Mouse (Mus musculus) T-helper 1 cell (primary cell): ENCODE measurements around the gene Ptprm.

ENCODE experiments used
- in situ Hi-C: fragments of 300-600 bp; cut with MboI, MseI; formaldehyde crosslinking; loops from one replicate; pipeline ENCODE4 v1.15.1; 2025; ENCODE audit warnings: high pct_unique_total_duplicates

Gene Ptprm

GRCm38 (mm10) chr17:66729979-66730378, 624.3 kb downstream of the Ptprm start:
- in situ Hi-C loops = no loop called here

GRCm38 (mm10) chr17:66720992-66721351, 633.3 kb downstream of the Ptprm start:
- in situ Hi-C loops = no loop called here

DNA sequence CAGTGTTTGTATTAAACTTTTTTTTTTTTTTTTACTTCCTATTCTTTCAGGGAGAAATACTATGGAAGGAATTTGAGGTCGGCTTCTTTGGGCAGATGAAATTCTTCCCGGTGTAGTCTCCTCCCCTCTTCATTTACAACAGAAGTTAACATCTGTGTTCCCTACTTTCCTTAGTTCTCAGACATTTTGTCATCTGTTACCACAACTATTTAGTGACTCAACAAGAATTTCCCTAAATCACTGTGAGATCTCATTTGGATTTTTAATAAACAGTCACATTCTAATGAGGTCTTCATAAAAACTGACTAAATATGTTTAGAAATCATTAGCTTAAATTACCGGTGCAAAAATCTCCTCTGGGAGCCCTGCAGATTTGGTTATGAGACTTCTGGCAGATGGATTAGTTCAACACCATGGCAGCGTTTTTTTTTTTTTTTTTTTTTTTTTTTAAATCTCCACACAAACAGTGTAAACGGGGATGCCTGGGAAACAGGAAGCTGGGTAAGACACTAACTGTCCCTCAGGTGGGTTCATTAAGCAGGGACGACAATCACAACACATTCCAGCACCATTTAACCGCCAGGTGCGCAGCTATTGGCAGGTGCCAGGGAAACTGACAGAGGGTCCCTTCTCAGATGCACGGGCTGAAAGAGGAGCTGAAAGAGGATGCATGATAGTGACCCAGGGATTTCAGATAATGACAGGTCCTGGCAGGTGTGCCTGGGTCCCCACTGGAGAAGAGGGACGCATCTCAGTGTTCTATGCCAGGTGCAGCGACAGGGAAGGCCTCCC, 633.9 kb downstream of the Ptprm start:
- in situ Hi-C loops = no loop called here

DNA sequence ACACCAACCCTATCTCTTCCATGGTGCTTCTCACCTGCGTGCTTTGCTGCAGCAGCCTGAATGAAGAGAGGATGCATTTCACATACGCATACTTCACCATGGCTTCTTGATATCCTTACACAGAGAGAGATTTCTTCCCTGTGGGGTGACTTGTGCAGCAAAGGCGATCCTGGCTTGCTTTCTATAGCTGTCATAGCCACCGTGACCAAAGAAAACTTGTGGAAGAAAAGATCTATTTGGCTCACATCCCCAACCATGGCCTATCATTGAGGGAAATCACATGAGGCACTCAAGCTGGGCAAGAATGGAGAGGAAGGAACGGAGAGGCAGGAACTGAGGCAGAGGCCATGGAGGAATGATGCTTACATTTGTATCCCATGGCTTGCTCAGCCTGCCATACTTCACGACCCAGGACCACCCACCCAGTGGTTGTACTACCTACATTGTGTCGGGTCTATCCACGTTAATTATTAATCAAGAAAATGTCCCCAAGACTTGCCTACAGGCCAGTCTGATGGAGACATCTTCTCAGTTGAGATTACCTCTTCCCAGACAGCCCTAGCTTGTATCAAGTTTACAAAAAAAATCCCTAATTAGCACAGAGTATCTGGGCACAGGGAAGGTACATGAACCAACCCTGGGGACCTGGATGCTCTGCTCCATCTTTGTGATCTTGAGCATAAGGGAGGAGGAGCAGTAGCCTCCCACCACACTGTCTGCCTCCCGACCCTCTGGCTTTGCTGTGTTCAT, 641.6 kb downstream of the Ptprm start:
- in situ Hi-C loops = no loop called here

GRCm38 (mm10) chr17:66711221-66712016, 642.8 kb downstream of the Ptprm start:
- in situ Hi-C loops = no loop called here

GRCm38 (mm10) chr17:66710568-66710967, 643.7 kb downstream of the Ptprm start:
- in situ Hi-C loops = no loop called here

DNA sequence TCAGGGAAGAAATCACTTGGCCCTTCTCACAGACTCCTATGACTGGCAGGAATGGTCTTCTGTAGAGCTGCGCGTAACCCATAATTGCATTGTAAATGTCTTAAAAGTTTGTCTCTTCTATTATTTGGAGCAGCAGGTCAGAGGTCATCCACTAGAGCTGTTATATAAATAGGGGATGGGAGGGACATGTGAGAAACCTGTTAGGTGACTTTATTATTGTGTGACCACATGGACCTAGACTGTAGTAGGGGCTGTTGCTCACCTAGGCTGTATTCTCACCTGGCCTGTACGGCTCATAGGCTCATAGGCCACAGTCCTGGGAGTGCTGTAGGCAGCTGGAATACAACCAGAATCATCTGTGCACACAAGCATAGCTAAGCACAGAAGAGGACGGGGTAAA, 645.5 kb downstream of the Ptprm start:
- in situ Hi-C loops = no loop called here

- in situ Hi-C loops = no loop called here
Measured at GRCm38 (mm10) chr17:66707684-66708083, 646.6 kb downstream of the Ptprm start.

- in situ Hi-C loops = no loop called here
Measured at GRCm38 (mm10) chr17:66701358-66702184, 652.7 kb downstream of the Ptprm start.

DNA sequence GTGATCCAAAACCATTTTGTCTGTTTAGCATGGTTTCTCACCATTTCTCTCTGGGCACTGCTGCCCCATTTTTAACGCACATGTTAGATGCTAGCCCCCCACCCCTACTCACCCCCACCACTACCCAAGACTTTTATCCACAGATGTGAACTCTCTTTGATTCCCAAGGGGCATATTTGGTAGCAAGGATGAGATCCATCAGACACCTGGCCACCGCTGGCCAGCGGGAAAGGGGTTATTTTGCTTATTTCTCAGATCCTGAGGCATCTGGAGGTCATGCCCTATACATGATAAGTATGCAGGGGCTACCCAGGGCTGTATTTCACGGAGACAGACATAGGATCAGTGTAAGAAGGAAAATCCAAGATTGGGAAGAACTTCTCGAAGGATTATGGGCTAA, 654.4 kb downstream of the Ptprm start:
- in situ Hi-C loops = no loop called here

DNA sequence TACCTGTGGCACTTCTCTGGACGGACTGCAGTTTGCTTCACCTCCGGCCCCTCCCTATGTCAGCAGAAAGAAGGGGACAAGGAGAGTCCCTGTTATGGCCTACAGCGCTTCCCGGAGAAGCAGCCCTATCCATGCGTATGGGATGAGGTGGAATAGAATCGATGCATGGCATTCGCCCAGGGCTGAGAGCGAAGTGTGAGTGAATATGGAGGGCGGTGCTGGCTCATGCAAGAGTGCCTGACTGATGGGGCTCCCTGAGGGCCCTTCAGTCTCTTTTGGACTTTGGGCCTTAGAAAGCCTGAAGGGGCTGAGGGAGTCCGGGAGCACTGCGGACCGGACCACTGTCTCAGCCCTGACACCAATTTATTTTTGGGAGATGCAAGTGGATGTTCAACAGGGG, 656.6 kb downstream of the Ptprm start:
- in situ Hi-C loops = no loop called here

- in situ Hi-C loops = no loop called here
Measured at GRCm38 (mm10) chr17:66696531-66697172, 657.6 kb downstream of the Ptprm start.

GRCm38 (mm10) chr17:66694326-66694725, 659.9 kb downstream of the Ptprm start:
- in situ Hi-C loops = no loop called here

GRCm38 (mm10) chr17:66693676-66694304, 660.5 kb downstream of the Ptprm start:
- in situ Hi-C loops = no loop called here

- in situ Hi-C loops = no loop called here
Measured at GRCm38 (mm10) chr17:66692941-66693675, 661.1 kb downstream of the Ptprm start.

DNA sequence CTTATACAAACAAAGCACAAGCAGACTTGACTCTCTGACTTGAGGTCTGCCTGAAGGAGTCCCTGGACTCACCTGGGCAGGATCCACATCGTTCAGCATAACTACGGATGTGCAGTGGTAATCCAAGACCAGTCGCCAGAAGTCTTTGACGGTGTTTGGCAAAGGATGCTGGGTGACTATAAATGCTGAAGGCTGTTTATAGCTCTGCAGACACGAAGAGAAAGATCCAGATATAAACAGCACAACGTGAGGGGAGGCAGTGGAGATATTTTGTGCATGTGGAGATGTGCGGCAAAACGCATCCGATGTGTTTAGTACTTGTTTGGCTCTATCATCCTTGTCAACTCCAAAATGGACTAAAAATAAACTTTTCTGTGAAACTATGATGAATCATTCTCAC, 666.1 kb downstream of the Ptprm start:
- in situ Hi-C loops = no loop called here

- in situ Hi-C loops = no loop called here
Measured at GRCm38 (mm10) chr17:66687543-66687942, 666.7 kb downstream of the Ptprm start.

DNA sequence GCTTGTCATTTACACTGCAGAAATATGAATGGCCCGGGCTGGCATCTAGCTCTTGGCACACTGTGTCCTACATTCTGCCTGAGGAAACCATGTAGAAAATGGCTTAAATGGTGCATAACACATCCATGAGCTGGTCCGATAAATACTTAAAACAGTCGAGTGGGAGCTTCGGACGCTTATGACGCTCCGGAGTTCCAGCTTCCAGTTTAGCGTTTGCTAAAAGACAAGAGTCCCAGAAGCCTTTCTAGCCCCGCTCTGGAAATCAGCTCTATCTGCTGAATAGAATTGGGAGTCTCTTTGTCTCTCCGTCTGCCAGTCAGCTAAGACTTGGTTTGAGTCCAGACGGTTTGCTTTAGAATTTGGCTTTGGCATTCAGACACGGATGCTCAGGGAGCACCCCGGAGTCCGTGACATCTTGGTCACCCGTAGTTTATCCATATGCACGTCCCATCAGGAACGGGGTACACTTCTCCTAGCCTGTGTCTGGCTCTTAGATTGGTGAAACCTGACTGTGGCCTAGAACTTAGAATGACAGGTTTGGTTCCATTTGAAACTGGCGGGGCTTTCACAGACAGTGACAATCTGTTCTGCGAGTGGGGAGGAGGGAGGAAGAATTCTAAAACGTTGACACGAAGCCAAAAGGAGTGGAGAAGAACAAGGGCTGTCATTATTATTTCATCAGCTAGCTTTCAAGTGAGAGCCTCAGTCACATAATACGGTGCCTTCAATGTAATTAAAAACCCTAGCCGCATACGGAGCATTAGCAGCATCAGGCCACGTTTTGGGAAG, 667.4 kb downstream of the Ptprm start:
- in situ Hi-C loops = no loop called here

- in situ Hi-C loops = loop anchor here (5.0 kb wide), 1 partner anchor 914 kb away; no protein-coding TSS in a partner anchor
Measured at GRCm38 (mm10) chr17:66683411-66683810, 670.8 kb downstream of the Ptprm start.
